Mouse (Mus musculus): ENCODE data around the gene Otud7a.

GRCm38 (mm10) chr7:63462684-63463083, 18.1 kb downstream of the Otud7a start:
- TF ChIP-seq MXI1 (IDR thresholded peaks at IDR 0.05; ENCODE audit: low read depth, low read length) (no peak), CTCF (IDR thresholded peaks at IDR 0.05 in 2 of 3, conservative IDR thresholded peaks at IDR 0.05 in 1 of 3; ENCODE audit: control insufficient read depth in 1 of 3, insufficient read depth in 1 of 3, low read depth in 2 of 3, low read length in 3 of 3, poor library complexity in 1 of 3, severe bottlenecking in 1 of 3) (no peak), GATA1 (IDR thresholded peaks at IDR 0.05; ENCODE audit: low read depth, low read length) (no peak), TBP (IDR thresholded peaks at IDR 0.05; ENCODE audit: low read depth, low read length) (no peak), CHD1 (IDR thresholded peaks at IDR 0.05; ENCODE audit: low read depth, low read length) (no peak), E2F4 (IDR thresholded peaks at IDR 0.05; ENCODE audit: borderline replicate concordance, low read depth, low read length) (no peak), NELFE (IDR thresholded peaks at IDR 0.05; ENCODE audit: low read depth, low read length) (no peak), BHLHE40 (IDR thresholded peaks at IDR 0.05; ENCODE audit: borderline replicate concordance, low read depth, low read length) (no peak), EP300 (IDR thresholded peaks at IDR 0.05; ENCODE audit: low read depth in 1 of 2, low read length in 2 of 2) (no peak)
